Mouse (Mus musculus): Measurements from ENCODE around the gene Pik3ca. TPM values are rescaled to one million over a fixed set of nuclear protein-coding genes. Genes with fewer than 3 reads are reported as not detected.

Gene Pik3ca
- total RNA-seq (2021) = 10 to 100 TPM; 45.9 to 48.8 TPM
- long read RNA-seq, experiment 1, partial matches to known transcripts = 3 of 46 reads
- long read RNA-seq, experiment 1, other reads (novel, unspliced or antisense) = 43 of 46 reads
- long read RNA-seq, experiment 2, full-length matches to known transcripts = 1 of 30 reads
- long read RNA-seq, experiment 2, partial matches to known transcripts = 1 of 30 reads
- long read RNA-seq, experiment 2, other reads (novel, unspliced or antisense) = 28 of 30 reads

DNA sequence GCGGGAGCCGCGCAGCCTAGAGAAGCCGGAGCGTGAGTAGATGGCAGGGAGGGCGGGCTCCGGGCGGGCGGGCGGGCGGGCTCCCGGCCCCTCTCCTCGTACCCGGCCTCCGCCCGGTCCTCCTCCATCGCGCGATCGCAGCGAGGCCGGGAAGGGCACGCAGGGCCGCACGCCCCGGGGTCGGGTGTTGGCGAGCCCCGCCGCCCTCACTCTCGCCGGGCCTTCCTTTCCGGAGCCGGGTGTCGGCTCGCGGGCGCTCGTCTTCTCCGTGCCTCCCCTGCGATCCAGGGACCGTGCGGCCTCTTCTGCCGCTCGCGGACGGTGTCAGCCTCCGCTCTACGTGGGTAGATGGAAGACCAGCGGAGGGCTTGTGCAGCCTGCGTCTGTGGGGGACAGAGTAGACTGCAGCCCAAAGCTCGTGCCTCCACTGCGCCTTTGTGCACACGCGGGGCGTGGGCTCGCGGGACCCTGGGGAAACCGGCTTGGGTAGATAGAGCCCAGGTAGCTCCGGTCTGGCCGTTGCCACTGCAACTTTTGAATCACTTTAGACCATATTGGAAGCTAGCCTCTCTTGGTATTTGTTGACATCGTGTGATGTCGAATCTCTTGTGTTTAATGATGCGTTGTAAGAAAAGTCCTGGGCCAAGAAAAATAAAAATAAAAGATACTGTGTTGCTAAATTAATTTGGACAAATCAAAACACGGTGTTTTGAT is at the start of gene Pik3ca:
Gene Pik3ca (plus strand): TSS at position 211 of the 714 bp plus-strand sequence.
- DNase-seq (ENCODE audit: low spot score) = peak; percentile 36

DNA sequence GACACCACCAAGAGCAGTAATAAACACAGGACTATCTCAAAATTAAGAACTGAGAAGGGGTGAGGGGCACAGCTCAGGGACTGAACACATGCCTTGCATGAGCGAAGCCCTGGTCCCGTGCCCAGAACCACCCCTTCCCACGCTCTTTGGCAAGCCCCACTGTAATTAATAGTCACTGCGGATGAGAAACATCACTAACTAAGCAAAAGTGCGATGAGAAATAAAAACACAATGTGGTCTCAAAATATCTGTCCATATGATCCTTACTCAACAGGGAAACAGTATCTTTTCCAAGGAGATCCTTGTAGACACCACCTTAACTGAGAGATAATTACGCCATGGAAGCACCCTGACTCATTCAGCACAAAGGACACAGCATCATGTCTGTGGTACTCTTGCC is 49.6 kb upstream of the Pik3ca start:
- DNase-seq (ENCODE audit: low spot score) = no peak

DNA sequence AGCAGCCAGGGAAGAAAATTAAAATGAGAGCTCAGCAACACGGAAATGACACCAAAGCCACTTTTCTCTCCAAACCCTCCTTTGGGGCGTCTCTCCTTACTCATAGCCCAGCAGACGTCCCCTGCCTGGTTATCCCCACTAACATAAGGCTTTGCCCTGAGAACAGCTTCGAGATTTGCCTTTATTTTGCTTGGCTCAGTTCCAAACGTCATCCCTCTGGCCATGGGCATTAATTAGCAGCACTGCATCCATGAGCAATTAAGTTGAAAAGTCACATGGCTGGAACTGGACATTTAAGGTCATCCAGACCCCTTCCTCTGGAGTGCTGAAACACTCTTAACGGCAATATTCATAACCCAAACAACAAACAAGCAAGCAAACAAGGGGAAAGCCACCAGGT is 36.2 kb upstream of the Pik3ca start:
- DNase-seq (ENCODE audit: low spot score) = no peak

DNA sequence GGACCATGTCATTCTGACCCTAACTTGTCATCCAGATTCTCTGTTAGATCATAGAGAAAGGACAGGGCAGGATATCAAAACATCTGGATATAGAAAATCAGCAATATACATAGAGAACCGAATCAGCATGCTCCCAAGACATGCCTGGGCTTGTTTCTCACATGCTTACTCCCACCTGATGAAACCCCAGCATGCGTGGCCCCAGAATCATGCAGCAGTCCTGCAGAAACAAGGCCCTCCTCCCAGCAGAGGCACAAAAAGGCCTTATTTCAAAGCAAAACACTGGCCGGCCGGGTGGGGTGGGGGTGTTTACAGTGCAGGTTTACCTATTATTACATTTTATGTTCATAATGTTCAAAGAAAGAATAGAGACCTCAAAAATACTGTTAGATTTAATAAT is 33.3 kb upstream of the Pik3ca start:
- DNase-seq (ENCODE audit: low spot score) = no peak

DNA sequence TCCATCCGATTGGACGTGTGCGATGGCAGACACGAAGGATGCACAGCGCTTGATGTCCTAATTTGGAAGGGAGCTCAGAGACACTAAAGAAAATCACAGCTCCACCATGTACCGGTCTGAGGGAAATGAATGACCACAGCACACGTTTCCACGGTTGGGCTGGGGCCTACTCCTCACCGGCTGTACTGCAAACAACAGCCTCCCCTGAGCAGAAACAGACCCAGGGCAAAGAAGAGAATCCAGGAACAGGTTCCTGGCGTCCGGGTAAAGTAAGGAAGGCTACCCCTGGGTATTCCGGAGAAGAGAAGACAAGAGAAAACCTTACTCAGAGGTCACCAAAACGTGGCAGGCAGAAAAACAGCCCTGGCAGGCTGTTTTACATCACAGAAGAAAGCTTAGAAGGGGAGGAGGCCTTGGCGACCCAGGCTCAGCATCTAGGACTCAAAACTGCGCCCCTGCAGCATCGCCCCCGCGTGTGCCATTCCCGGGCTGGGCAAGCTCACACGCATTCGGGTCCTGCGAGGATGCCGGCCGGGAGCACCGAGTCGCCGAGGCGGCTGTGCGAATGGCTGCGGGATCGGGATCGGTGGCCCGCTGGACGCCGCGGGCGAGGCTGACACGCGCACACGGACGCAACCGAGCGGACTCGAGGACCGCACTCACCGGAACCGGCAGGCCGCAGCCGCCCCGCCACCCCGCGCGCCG is 32.5 kb upstream of the Pik3ca start:
- peak; percentile 2 for DNase-seq (ENCODE audit: low spot score)

DNA sequence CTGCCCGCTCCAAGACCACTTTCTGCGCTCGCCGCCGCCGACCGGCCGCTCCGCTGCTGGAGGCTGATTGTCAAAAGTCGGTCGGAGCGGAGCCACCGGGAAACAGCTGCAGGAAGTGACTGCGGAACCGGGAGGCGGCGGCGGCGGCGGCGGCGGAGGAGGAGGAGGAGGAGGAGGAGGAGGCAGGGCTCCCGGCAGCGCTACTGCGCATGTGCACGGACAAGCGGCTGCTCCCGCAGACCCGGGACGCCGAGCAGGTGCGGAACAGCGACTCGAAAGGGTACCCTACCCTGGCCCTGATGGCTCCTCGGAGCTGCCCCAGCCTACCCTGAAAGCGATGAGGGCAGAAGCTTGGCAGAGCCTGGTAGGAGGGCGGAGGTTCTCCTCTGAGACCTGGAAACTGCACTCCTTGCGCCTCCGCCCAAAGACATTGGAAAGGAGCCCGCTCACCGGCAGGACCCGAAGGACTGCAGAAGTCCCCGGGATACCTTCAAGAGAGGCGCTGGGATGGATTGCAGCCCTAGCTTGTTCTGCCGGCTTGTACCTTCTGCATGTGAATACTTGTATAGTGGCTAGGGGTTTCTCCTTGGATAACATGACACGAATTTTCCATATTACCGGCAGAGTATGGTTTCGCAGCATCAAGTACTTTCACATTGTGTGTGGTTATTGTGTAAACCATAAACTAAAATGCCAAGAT is 31.8 kb upstream of the Pik3ca start, which contains the start of gene Zmat3:
Gene Zmat3 (minus strand): TSS at position 469 of the 700 bp plus-strand sequence.
- DNase-seq (ENCODE audit: low spot score) = peak; percentile 85

DNA sequence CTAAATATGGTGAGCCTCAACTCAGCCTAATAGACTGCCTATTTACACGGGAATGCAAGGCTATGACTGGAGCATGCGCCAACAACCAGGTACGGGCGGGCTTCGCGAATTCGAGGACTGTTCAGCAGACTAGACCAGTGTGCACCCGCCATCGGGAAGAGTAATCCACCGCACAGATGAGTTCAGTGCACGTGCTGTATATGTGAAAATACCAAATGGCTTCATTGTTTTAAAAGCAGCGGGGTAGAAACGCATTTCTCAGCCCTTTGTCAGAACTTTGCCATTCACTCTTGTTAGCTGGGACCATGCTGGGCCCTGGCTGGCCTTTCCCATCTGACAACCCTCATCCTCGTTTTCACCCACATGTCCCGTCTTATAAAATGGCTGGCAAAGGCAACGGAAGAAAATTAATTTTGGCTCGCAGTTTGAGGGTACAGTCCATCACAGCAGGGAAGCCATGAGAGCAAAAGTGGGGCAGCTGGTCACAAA is 31.2 kb upstream of the Pik3ca start:
- no peak for DNase-seq (ENCODE audit: low spot score)

DNA sequence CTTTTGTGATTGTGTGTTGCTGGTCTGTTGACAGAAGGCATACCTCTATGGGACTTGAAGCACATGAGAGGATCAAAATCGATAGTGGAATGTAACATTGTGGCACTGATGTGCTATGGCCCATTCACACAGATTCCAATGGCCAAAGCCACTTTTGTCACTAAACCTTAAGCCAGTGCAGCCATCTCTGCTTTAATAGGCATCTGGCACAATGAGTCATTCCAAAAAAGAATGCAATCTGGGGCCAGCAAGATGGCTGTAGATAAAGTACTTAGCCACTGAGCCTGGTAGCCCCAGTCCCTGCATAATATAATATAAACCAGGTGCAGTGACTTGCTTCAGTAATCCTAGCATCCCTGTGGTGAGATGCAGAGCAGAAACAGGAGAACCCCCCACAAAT is 30.0 kb upstream of the Pik3ca start:
- DNase-seq (ENCODE audit: low spot score) = no peak

DNA sequence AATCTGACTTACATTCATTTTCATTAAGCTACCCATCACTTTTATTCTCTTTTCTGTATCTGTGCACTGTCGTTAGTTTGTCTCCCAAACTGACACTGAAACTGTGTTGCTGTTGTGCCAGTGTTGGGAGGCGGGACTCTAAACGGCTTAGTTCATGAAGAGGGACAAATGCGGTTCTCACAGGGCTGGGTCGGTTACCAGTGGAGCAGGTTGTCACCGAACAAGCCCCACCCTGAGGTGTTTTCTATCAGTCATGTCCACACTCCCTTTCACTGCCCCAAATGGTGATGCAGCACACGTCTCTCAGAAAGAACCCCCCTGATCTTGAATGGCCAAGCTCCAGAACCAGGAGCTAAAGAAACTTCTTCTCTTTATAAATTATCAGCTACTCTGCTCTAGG is 25.5 kb upstream of the Pik3ca start:
- DNase-seq (ENCODE audit: low spot score) = no peak

DNA sequence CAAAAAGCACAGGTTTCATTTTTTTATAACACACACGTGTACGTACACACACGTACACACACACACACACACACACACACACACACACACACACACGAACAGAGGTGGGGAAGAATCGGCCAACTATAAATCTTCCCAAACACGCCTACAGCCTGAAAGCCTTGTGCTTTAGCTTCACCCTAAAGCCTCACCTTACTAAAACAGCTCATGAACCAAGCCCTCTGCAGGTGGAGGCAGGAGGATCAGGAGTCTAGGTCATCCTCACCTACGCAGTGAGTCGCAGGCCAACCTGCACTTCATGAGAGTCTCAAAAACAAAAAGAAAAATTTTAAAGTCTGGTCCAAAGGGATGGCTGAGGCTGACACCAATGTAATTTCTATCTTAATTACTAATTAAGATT is 25.0 kb upstream of the Pik3ca start:
- no peak for DNase-seq (ENCODE audit: low spot score)

DNA sequence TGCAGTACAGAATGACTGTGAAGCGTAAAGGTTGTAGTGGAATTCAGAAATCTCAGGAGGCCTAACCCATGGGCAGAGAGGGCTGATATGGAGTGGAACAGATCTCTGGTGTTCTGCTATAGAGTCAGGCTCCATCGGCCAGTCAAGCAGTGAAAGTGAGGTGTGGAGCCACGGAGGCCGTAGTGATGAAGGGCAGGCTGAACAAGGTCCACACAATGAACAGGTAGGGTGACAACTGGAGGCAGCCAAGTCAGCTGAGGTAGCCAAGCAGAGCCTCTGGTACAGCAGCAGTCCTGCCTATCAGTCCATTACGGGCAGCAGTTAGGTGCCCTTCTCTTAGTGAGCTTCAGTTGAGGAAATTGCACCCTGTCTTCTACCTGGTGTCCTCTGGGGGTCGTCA is 24.2 kb upstream of the Pik3ca start:
- no peak for DNase-seq (ENCODE audit: low spot score)

DNA sequence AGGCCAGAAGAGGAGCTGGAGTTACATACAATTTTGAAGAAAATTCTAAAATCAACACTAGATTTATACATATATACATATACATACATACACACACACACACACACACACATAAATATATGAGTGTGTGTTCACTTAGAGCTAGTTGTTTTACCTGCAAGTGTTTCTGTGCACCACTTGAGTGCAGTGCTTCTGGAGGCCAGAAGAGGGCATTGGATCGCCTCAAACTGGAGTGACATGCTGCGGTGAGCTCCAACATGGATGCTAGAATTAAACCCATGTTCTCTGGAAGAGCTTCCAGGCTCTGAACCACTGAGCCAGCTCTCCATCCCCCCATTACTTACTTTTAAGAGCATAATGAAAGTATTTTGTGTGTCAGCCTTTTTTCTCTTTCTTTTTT is 17.6 kb upstream of the Pik3ca start:
- DNase-seq (ENCODE audit: low spot score) = no peak

DNA sequence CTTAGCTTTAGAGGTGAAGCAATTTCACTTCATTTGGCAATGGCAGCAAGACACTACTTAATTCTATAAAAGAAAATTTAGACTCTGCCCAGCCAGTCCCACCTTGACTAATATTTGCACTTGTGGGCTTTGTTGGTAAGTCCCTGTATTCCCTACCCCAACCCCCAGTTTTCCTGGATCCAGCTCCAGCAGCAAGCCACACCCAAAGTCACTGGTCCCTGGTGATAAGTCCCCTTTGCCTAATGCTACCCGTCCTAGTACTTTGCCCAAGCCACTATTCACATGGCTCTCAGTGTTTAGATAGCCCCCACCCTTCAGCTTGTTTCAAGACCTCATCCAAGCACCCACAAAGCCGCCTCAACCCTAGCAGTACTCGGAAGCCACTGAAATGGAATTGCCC is 15.9 kb upstream of the Pik3ca start:
- DNase-seq (ENCODE audit: low spot score) = no peak

DNA sequence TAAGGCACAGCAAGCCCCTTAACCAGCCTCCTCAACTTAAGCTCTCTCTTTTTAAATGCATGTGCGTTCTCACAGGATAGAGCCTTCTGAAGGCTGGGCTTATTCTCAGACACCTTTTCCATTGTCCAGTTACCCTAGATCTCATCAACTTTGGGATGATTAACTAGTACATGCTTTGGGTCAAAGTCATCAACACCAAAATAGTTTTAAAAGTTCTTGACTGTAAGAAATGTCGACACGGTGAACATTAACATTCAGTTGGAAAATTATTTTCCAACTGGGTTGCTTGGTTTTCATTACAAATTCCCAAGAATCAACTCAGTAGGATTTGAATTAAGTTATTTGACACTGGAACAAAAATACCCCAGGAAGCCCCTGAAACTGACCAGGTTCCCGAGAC is 4.6 kb upstream of the Pik3ca start:
- DNase-seq (ENCODE audit: low spot score) = no peak

DNA sequence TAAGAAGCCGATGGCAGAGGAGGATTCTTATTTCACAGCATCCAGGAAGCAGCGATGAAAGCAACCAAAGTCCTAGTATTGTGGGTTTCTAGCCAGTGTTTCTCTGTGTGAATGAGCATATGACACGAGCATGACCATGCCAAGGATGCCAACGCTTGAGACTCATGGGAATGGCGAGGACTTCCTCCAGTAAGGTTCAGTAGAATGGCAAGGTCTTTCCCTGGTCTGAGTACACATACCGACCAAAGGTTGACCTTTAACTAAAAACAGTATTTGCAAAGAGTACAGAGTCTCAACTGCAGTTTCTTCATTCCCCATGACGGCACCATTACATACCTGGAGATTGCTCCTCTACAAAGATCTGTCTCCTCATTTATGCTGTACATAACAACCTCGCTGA is 3.5 kb upstream of the Pik3ca start:
- no peak for DNase-seq (ENCODE audit: low spot score)

DNA sequence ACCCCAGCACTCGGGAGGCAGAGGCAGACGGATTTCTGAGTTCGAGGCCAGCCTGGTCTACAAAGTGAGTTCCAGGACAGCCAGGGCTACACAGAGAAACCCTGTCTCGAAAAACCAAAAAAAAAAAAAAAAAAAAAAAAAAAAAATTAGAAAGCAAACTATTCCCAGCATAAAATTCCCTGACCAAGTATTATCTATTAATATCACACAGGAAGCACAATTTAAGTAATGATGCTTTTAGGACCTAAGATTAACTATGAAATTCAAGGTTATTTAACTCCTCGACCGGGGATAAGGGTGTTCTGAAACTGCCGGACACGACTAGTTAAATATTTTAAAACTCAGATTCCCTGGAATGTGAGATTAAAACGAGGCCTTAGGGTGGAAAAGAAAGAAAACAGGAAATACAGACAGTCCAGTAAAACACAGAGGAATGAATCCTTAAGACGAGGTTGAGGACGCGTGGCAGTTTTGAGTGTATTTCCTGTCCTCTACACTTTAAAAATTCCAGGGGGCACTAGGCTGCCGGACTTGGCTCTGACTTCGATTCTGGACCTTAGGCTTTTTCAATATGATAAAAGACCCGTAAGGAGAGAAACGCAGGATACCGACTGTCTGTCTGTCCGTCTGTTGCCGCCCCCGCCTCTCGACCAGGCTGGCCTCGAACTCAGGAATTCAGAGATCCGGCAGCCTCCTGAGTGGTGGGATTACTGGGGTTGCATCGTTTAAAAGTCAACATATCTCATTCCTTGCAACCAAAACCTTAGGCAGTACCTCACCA is 1.5 kb upstream of the Pik3ca start:
- DNase-seq (ENCODE audit: low spot score) = no peak

DNA sequence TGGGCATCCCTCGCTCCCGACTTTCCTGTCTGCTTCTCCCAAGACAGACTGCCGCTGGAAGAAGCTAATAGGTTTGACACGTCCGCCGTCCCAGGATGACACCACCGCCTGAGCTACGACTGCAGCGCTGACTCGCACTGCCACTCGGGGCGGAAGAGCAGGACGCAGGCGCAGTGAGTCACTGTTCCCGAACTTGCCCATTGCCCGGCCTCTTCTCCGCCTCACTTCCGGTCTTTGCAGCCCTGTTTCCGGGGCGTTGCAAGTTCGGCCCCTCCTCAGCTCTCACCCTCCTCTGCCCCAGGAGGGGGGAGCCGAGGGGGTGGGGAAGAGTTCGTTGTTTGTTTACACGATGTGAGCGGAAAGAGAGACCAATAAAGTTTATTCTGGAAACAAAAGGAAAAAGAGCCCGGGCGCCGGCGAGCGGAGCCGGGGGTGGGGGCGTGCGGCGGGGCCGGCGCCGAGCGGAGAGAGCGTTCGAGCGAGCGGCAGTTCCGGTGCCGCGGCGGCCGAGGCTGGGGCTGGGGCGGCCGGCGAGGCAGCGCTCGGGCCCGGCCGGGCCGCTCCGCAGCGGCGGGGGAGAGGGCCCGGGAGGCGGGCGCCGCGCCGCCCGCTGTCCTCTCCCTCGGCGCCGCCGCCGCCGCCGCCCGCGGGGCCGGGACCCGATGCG is 544 bp upstream of the Pik3ca start:
- DNase-seq (ENCODE audit: low spot score) = peak; percentile 98

DNA sequence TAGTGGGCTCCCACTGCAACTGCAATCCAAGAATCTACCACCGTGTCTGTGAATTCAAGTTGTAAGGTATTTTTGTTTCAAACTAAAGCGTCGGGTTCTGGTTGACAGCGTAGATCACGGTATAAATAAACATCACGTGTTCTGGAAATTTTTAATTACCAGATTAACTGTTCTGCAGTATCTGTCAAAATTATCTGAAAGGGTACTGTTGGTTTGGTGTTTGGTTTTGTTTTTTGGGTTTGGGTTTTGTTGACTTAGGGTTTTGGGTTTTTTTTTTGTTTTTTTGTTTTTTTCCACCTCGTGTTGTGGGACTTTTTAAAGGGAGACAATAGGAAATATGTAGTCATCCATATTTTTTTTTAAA is 686 bp downstream of the Pik3ca start:
- no peak for DNase-seq (ENCODE audit: low spot score)

DNA sequence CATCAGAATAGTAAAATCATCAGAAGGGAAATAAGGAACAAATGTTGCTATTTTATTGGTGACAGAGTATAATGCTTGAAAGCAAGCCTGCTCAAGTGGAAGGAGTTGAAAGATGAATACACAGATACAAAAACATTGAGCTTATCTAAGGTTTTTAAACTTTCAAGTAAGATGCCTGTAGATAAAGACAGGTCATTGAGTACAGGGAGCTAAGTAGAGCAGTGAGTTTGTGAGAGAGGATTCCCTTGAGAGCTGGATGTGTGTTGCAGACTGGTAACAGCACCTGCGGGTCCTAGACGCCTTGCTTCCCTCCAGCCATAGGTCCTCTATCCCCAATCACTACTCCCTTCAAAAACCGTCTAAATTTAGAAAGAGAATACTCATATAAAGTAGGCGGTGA is 1.2 kb downstream of the Pik3ca start:
- DNase-seq (ENCODE audit: low spot score) = no peak

DNA sequence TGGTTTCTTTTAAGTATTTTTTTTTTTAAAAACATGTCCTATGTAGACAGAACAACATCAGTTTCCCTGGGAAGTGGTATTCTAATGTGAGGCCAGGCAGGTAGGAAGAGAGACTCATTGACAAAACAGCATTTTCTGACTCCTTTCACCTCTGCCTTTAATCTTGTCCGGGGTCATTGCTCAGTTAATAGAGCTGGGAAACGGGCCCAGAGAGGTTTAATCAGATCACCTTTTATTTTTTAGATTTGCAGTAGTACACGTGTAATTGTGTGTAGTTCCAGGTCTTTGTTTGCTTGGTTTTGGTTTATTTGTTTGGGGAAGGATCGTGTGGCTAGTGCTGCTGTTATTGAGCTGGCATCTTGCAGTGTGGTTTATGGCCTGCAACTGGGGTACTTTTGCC is 1.9 kb downstream of the Pik3ca start:
- DNase-seq (ENCODE audit: low spot score) = no peak

DNA sequence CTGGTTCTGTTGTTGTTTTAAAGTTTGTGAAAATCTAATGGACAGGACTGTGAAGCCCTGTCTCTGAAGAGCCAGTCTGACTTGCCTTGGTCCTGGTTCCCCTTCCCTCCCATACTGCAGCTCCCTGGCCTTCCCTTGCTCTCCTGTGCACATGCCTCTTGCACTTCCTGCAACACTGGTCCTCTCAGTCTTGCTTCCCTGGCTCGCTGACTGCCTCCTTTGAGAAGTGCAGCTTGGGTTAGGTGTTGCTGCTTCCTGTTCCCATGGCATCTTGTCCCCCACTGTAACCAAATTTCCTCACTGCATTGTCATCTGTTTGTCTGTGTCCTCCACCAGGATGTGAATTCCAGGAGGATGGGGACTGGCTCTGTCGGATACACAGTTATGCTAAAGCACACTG is 2.5 kb downstream of the Pik3ca start:
- DNase-seq (ENCODE audit: low spot score) = no peak
